Mouse (Mus musculus): Measurements from ENCODE around the gene Camk1. TPM values are rescaled to one million over a fixed set of nuclear protein-coding genes. Genes with fewer than 3 reads are reported as not detected.

Gene Camk1
- polyA plus RNA-seq, 1 experiment = 216 TPM

GRCm38 (mm10) chr6:113315972-113316371 is 27.8 kb downstream of the Camk1 start:
- H3K27ac ChIP-seq (ENCODE audit: insufficient read depth, low read depth, low read length) = peak overlapping the region; percentile 25; the same call in 1 of the 2 replicates
- peaks cover 5% of the 10 kb centered on the region; the same call in 1 of the 2 replicates for H3K4me1 ChIP-seq (ENCODE audit: control insufficient read depth, insufficient read depth, low read length)
- no peak overlapping the region for H3K4me3 ChIP-seq (ENCODE audit: insufficient read depth, low read length)
- no peak for TF ChIP-seq POLR2A (IDR thresholded peaks at IDR 0.05; ENCODE audit: borderline replicate concordance, low read depth, low read length)
- TF ChIP-seq CTCF (IDR thresholded peaks at IDR 0.05; ENCODE audit: low read depth, low read length) = no peak

GRCm38 (mm10) chr6:113308141-113308540 is 35.6 kb downstream of the Camk1 start:
- Histone ChIP-seq H3K27ac (ENCODE audit: insufficient read depth, low read depth, low read length) (peak overlapping the region; percentile 98), H3K4me3 (ENCODE audit: insufficient read depth, low read length) (peak overlapping the region; percentile 69), H3K4me1 (ENCODE audit: control insufficient read depth, insufficient read depth, low read length) (0 out of 2 replicates have a peak, but pooled peaks cover 14% of the 10 kb centered on the region)
- TF ChIP-seq CTCF (IDR thresholded peaks at IDR 0.05; ENCODE audit: low read depth, low read length) (no peak), POLR2A (IDR thresholded peaks at IDR 0.05; ENCODE audit: borderline replicate concordance, low read depth, low read length) (no peak)

GRCm38 (mm10) chr6:113307481-113308121 is 36.2 kb downstream of the Camk1 start:
- H3K4me3 ChIP-seq (ENCODE audit: insufficient read depth, low read length) = peak overlapping the region; percentile 69
- peak overlapping the region; percentile 98 for H3K27ac ChIP-seq (ENCODE audit: insufficient read depth, low read depth, low read length)
- H3K4me1 ChIP-seq (ENCODE audit: control insufficient read depth, insufficient read depth, low read length) = 0 out of 2 replicates have a peak, but pooled peaks cover 14% of the 10 kb centered on the region
- TF ChIP-seq CTCF (IDR thresholded peaks at IDR 0.05; ENCODE audit: low read depth, low read length) (no peak), POLR2A (IDR thresholded peaks at IDR 0.05; ENCODE audit: borderline replicate concordance, low read depth, low read length) (no peak)

GRCm38 (mm10) chr6:113306986-113307349 is 36.8 kb downstream of the Camk1 start, which contains the start of gene Brpf1:
TSS of gene Brpf1 (plus strand) at chr6:113307137.
- peak within 1 kb of the TSS; percentile 69 for H3K4me3 ChIP-seq (ENCODE audit: insufficient read depth, low read length)
- H3K27ac ChIP-seq (ENCODE audit: insufficient read depth, low read depth, low read length) = peak within 1 kb of the TSS; percentile 98
- TF ChIP-seq CTCF (IDR thresholded peaks at IDR 0.05; ENCODE audit: low read depth, low read length) = no peak
- TF ChIP-seq POLR2A (IDR thresholded peaks at IDR 0.05; ENCODE audit: borderline replicate concordance, low read depth, low read length) = no peak
- 0 out of 2 replicates have a peak, but pooled peaks cover 14% of the 10 kb centered on the region for H3K4me1 ChIP-seq (ENCODE audit: control insufficient read depth, insufficient read depth, low read length)

- Histone ChIP-seq H3K4me1 (ENCODE audit: control insufficient read depth, insufficient read depth, low read length) (0 out of 2 replicates have a peak, but pooled peaks cover 14% of the 10 kb centered on the region), H3K4me3 (ENCODE audit: insufficient read depth, low read length) (peak overlapping the region; percentile 69), H3K27ac (ENCODE audit: insufficient read depth, low read depth, low read length) (peak overlapping the region; percentile 98)
- TF ChIP-seq POLR2A (IDR thresholded peaks at IDR 0.05; ENCODE audit: borderline replicate concordance, low read depth, low read length) (no peak), CTCF (IDR thresholded peaks at IDR 0.05; ENCODE audit: low read depth, low read length) (no peak)
These were observed 37.3 kb downstream of the Camk1 start for GRCm38 (mm10) chr6:113306322-113306985.

GRCm38 (mm10) chr6:113302258-113302657 is 41.5 kb downstream of the Camk1 start:
- Histone ChIP-seq H3K27ac (ENCODE audit: insufficient read depth, low read depth, low read length) (no peak overlapping the region), H3K4me3 (ENCODE audit: insufficient read depth, low read length) (no peak overlapping the region), H3K4me1 (ENCODE audit: control insufficient read depth, insufficient read depth, low read length) (no peaks in the 10 kb centered on the region)
- TF ChIP-seq CTCF (IDR thresholded peaks at IDR 0.05; ENCODE audit: low read depth, low read length) (0 out of 2 replicates have a peak, but pooled peaks have one; percentile 37), POLR2A (IDR thresholded peaks at IDR 0.05; ENCODE audit: borderline replicate concordance, low read depth, low read length) (no peak)

GRCm38 (mm10) chr6:113301350-113301749 is 42.4 kb downstream of the Camk1 start:
- TF ChIP-seq POLR2A (IDR thresholded peaks at IDR 0.05; ENCODE audit: borderline replicate concordance, low read depth, low read length) (no peak), CTCF (IDR thresholded peaks at IDR 0.05; ENCODE audit: low read depth, low read length) (no peak)
- Histone ChIP-seq H3K4me3 (ENCODE audit: insufficient read depth, low read length) (no peak overlapping the region), H3K4me1 (ENCODE audit: control insufficient read depth, insufficient read depth, low read length) (peaks cover 3% of the 10 kb centered on the region), H3K27ac (ENCODE audit: insufficient read depth, low read depth, low read length) (no peak overlapping the region)

GRCm38 (mm10) chr6:113296639-113297038 is 47.1 kb downstream of the Camk1 start:
- Histone ChIP-seq H3K4me1 (ENCODE audit: control insufficient read depth, insufficient read depth, low read length) (peaks cover 8% of the 10 kb centered on the region), H3K27ac (ENCODE audit: insufficient read depth, low read depth, low read length) (no peak overlapping the region), H3K4me3 (ENCODE audit: insufficient read depth, low read length) (no peak overlapping the region)
- no peak for TF ChIP-seq POLR2A (IDR thresholded peaks at IDR 0.05; ENCODE audit: borderline replicate concordance, low read depth, low read length)
- TF ChIP-seq CTCF (IDR thresholded peaks at IDR 0.05; ENCODE audit: low read depth, low read length) = no peak

GRCm38 (mm10) chr6:113296046-113296445 is 47.7 kb downstream of the Camk1 start:
- H3K4me1 ChIP-seq (ENCODE audit: control insufficient read depth, insufficient read depth, low read length) = peaks cover 8% of the 10 kb centered on the region
- TF ChIP-seq POLR2A (IDR thresholded peaks at IDR 0.05; ENCODE audit: borderline replicate concordance, low read depth, low read length) (no peak), CTCF (IDR thresholded peaks at IDR 0.05; ENCODE audit: low read depth, low read length) (no peak)
- H3K27ac ChIP-seq (ENCODE audit: insufficient read depth, low read depth, low read length) = no peak overlapping the region
- no peak overlapping the region for H3K4me3 ChIP-seq (ENCODE audit: insufficient read depth, low read length)

GRCm38 (mm10) chr6:113292938-113293337 is 50.8 kb downstream of the Camk1 start:
- Histone ChIP-seq H3K27ac (ENCODE audit: insufficient read depth, low read depth, low read length) (no peak overlapping the region), H3K4me1 (ENCODE audit: control insufficient read depth, insufficient read depth, low read length) (peaks cover 8% of the 10 kb centered on the region), H3K4me3 (ENCODE audit: insufficient read depth, low read length) (no peak overlapping the region)
- TF ChIP-seq POLR2A (IDR thresholded peaks at IDR 0.05; ENCODE audit: borderline replicate concordance, low read depth, low read length) (no peak), CTCF (IDR thresholded peaks at IDR 0.05; ENCODE audit: low read depth, low read length) (no peak)

Data from bone marrow macrophage, adult 2 months (primary cell).